Mouse (Mus musculus) embryonic facial prominence, embryonic 10.5 days (tissue): ENCODE results near the gene Poc1b. TPM values are rescaled to one million over a fixed set of nuclear protein-coding genes. Genes with fewer than 3 reads are reported as not detected.
A peak's percentile ranks its signal among the peaks of the same experiment; 100 is the strongest.

Experiments
- DNase-seq: peaks from one replicate; pipeline ENCODE4 v3.0.0-alpha.2; 2017; ENCODE audit warnings: low spot score
- H3K27ac ChIP-seq: fragments of 300-500 bp; sonication (generic); replicated peaks from 2 replicates; pipeline ENCODE4 v1.5.1; 2016; ENCODE audit warnings: mild to moderate bottlenecking
- H3K27me3 ChIP-seq: fragments of 300-500 bp; sonication (generic); replicated peaks from 2 replicates; pipeline ENCODE4 v1.6.1; 2016; ENCODE audit warnings: low read depth, mild to moderate bottlenecking; ENCODE audit not compliant: poor library complexity, severe bottlenecking
- H3K36me3 ChIP-seq: fragments of 300-500 bp; sonication (generic); replicated peaks from 2 replicates; pipeline ENCODE4 v1.6.1; 2016; ENCODE audit warnings: mild to moderate bottlenecking, moderate library complexity
- H3K4me1 ChIP-seq: fragments of 300-500 bp; sonication (generic); 2 replicates; pipeline ENCODE4 v1.6.1; 2016
- H3K4me3 ChIP-seq: fragments of 300-500 bp; sonication (generic); 2 replicates; pipeline ENCODE4 v1.5.1; 2016; ENCODE audit warnings: mild to moderate bottlenecking, moderate library complexity
- H3K9me3 ChIP-seq: fragments of 300-500 bp; sonication (generic); 2 replicates; pipeline ENCODE4 v1.6.1; 2016; ENCODE audit warnings: mild to moderate bottlenecking
- WGBS: fragments of 180-500 bp; shearing (Covaris S2); methylation state at CpG from one replicate; pipeline ENCODE4 v1.1.7; 2016; 5-methylcytosine and 5-hydroxymethylcytosine counted together
- polyA plus RNA-seq: library from polyadenylated mRNA; unstranded; fragments of >200 nt; fragmentation: Nextera tagmentation; extraction: Ambion mirVana; gene quantifications from 2 replicates; pipeline ENCODE4 v1.2.1, GENCODE M21; 2016

Poc1b gene
- polyA plus RNA-seq, 1 experiment from 2014 or later, result 32.6 TPM

- no peak overlapping the region for H3K4me3 ChIP-seq
- 80% methylated on average over 11 of the region's 11 CpGs for WGBS
- peak; percentile 24 for DNase-seq
- H3K27ac ChIP-seq, result no peak overlapping the region
- no peaks in the 10 kb centered on the region for H3K27me3 ChIP-seq
- no peaks in the 10 kb centered on the region for H3K9me3 ChIP-seq
- peaks cover 47% of the 10 kb centered on the region for H3K4me1 ChIP-seq
- H3K36me3 ChIP-seq, result no peaks in the 10 kb centered on the region
These were observed 62.3 kb downstream of the Poc1b start for GRCm38 (mm10) chr10:99168840-99169764.

DNA sequence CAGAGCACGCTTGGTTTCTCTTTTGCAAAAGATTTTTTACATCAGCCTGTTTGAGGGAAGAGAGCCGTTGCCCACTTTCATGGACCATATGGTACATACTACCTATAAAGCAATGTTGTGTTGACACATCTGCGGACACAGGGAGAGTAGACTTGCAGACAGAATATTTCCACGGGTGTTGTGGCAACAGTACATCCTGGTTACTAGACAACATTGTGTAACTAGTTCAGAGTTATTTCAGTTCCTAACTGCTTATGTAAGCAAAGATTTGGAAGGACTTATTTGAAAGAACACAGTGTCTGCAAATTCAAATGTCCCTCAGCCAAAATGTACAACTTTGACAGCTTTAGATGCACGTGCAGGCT, 62.9 kb downstream of the Poc1b start:
- H3K4me3 ChIP-seq, result no peak overlapping the region
- DNase-seq, result no peak
- no peak overlapping the region for H3K27ac ChIP-seq
- peaks cover 4% of the 10 kb centered on the region for H3K36me3 ChIP-seq
- H3K4me1 ChIP-seq, result peaks cover 46% of the 10 kb centered on the region
- H3K9me3 ChIP-seq, result no peaks in the 10 kb centered on the region
- no peaks in the 10 kb centered on the region for H3K27me3 ChIP-seq
- WGBS, result 91% methylated on average over 5 of the region's 5 CpGs

DNA sequence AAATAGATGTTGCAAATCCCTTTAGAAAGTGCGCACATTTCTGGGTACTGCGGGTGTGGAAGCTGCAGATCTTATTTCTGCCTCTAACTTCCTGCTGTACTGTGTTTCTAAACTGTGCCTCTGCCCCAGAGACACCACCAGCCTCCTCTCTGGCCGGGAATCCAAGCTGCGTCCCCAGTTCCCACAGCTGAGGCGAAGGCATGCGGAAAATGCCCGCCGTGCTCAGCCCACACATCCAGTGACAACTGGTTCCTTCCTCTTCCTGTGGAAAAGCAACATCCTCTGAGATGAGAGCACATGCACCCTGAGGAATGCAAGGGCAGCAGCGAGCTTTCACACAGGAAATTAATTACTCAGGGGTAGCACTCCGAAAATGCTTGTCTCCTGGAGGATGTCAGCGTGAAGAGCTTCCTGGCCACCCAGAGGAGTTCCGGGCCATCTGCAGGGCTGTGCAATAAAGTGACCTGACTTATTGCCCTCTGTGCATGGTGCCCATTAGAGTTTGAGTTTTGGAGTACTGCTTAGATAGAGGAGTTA, 65.2 kb downstream of the Poc1b start:
- Histone ChIP-seq H3K4me1 (peaks cover 35% of the 10 kb centered on the region), H3K27ac (peak overlapping the region; percentile 81), H3K9me3 (no peaks in the 10 kb centered on the region), H3K4me3 (peak overlapping the region; percentile 17; the same call in 1 of the 2 replicates), H3K27me3 (no peaks in the 10 kb centered on the region), H3K36me3 (peaks cover 9% of the 10 kb centered on the region)
- peak; percentile 70 for DNase-seq
- WGBS, result 13% methylated on average over 12 of the region's 12 CpGs

DNA sequence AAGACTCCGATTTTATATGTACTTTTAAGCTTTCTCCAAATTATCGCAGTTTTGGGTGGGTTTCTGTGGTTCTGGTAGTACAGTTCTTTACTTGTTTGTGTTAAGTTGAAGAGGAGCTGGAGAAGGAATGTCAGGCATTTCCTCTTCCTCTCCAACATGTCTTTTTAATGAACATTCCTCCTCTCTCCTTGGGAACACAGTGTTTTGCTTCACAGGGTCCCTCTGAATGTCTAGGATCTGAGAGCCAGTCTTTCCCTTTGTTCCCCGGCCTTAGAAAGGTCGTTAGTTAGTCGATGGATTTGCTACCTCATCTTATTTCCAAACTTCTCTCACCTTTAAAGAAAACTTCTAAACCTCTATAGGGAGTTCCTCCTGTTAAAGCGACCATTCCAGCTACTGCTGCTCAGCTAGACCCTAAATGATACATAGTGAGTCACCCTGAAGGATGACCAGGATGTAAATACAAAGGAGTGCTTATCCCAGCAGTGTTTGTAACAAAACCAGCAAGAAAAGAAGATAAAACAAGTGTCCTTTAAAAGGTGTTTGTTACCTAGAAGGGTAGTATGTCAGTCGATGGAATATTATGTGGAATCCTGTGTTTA, 66.2 kb downstream of the Poc1b start:
- peak overlapping the region; percentile 3 for H3K27ac ChIP-seq
- H3K9me3 ChIP-seq, result peaks cover under 1% of the 10 kb centered on the region; the same call in 1 of the 2 replicates
- no peak for DNase-seq
- no peak overlapping the region for H3K4me3 ChIP-seq
- H3K27me3 ChIP-seq, result no peaks in the 10 kb centered on the region
- WGBS, result 37% methylated on average over 7 of the region's 7 CpGs
- H3K36me3 ChIP-seq, result peaks cover 15% of the 10 kb centered on the region
- peaks cover 35% of the 10 kb centered on the region for H3K4me1 ChIP-seq

GRCm38 (mm10) chr10:99176911-99177310, 70.1 kb downstream of the Poc1b start:
- H3K9me3 ChIP-seq, result peaks cover 3% of the 10 kb centered on the region; the same call in 1 of the 2 replicates
- no peaks in the 10 kb centered on the region for H3K27me3 ChIP-seq
- WGBS, result 87% methylated on average over 9 of the region's 9 CpGs
- H3K36me3 ChIP-seq, result peaks cover 39% of the 10 kb centered on the region
- no peak overlapping the region for H3K27ac ChIP-seq
- DNase-seq, result no peak
- H3K4me1 ChIP-seq, result peaks cover 17% of the 10 kb centered on the region
- no peak overlapping the region for H3K4me3 ChIP-seq

DNA sequence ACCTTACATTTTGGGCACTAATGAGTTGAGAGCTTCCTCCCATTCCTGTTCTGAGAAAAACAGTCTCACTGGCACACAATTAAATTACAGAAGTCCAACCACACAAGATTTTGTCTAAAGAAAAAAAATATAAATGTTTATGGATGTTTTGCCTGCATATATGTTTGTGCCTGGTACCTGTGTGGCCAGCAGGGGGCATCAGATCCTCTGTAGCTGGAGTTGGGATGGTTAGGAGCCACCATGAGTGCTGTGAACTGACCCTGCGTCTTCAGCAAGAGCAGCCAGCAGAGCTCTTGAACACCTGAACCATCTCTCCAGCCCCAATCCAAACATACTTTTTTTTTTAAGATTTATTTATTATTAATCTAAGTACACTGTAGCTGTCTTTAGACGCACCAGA, 71.3 kb downstream of the Poc1b start:
- H3K36me3 ChIP-seq, result peaks cover 40% of the 10 kb centered on the region
- WGBS, result 98% methylated on average over 2 of the region's 2 CpGs
- H3K27me3 ChIP-seq, result no peaks in the 10 kb centered on the region
- no peak overlapping the region for H3K4me3 ChIP-seq
- peaks cover 5% of the 10 kb centered on the region for H3K4me1 ChIP-seq
- no peak overlapping the region for H3K27ac ChIP-seq
- no peak for DNase-seq
- H3K9me3 ChIP-seq, result peaks cover 3% of the 10 kb centered on the region; the same call in 1 of the 2 replicates

- H3K27me3 ChIP-seq, result no peaks in the 10 kb centered on the region
- DNase-seq, result no peak
- no peaks in the 10 kb centered on the region for H3K4me1 ChIP-seq
- H3K27ac ChIP-seq, result no peak overlapping the region
- H3K4me3 ChIP-seq, result no peak overlapping the region
- 94% methylated on average over 5 of the region's 5 CpGs for WGBS
- H3K9me3 ChIP-seq, result peaks cover 3% of the 10 kb centered on the region; the same call in 1 of the 2 replicates
- H3K36me3 ChIP-seq, result peaks cover 40% of the 10 kb centered on the region
These were observed 72.3 kb downstream of the Poc1b start for GRCm38 (mm10) chr10:99179122-99179521.

GRCm38 (mm10) chr10:99179566-99179965, 72.7 kb downstream of the Poc1b start:
- H3K4me3 ChIP-seq, result no peak overlapping the region
- peaks cover 38% of the 10 kb centered on the region for H3K36me3 ChIP-seq
- no peak for DNase-seq
- H3K4me1 ChIP-seq, result no peaks in the 10 kb centered on the region
- WGBS, result 95% methylated on average over 4 of the region's 4 CpGs
- H3K27ac ChIP-seq, result no peak overlapping the region
- no peaks in the 10 kb centered on the region for H3K27me3 ChIP-seq
- peaks cover 3% of the 10 kb centered on the region; the same call in 1 of the 2 replicates for H3K9me3 ChIP-seq

DNA sequence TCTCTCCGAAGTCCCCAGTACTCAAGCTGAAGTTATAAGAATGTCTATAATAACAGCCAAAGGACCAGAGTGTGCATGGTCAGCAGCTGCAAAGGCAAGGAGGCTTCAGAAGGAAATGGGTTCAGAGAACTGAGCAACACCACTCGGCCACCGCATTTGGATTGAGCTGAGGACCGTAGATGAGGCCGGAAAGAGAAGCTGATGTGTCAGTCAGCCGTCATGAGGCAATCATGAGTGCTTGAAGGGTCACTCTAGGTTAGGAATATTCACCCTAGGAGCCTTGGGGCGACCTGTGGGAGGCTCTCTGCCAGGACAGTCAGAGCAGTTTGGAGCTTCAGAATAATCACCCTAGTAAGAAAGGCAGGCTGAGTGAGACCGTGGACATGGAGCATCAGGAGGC, 74.7 kb downstream of the Poc1b start:
- 89% methylated on average over 8 of the region's 8 CpGs for WGBS

GRCm38 (mm10) chr10:99182107-99182506, 75.3 kb downstream of the Poc1b start:
- Histone ChIP-seq H3K27me3 (no peaks in the 10 kb centered on the region), H3K27ac (no peak overlapping the region), H3K4me3 (no peak overlapping the region), H3K36me3 (peaks cover 33% of the 10 kb centered on the region), H3K4me1 (no peaks in the 10 kb centered on the region), H3K9me3 (peaks cover 3% of the 10 kb centered on the region; the same call in 1 of the 2 replicates)
- DNase-seq, result no peak
- 87% methylated on average over 5 of the region's 5 CpGs for WGBS

More for the DNA sequence above, 74.7 kb downstream of the Poc1b start:
- Histone ChIP-seq H3K27me3 (no peaks in the 10 kb centered on the region), H3K36me3 (peaks cover 37% of the 10 kb centered on the region), H3K4me1 (no peaks in the 10 kb centered on the region), H3K27ac (no peak overlapping the region), H3K4me3 (no peak overlapping the region), H3K9me3 (peaks cover 3% of the 10 kb centered on the region; the same call in 1 of the 2 replicates)
- DNase-seq, result no peak

GRCm38 (mm10) chr10:99188175-99188574, 81.3 kb downstream of the Poc1b start:
- no peak overlapping the region for H3K4me3 ChIP-seq
- H3K9me3 ChIP-seq, result no peaks in the 10 kb centered on the region
- no peak for DNase-seq
- H3K36me3 ChIP-seq, result peaks cover 16% of the 10 kb centered on the region
- H3K4me1 ChIP-seq, result 0 out of 2 replicates have a peak, but pooled peaks cover 2% of the 10 kb centered on the region
- WGBS, result 91% methylated on average over 1 of the region's 1 CpGs
- no peak overlapping the region for H3K27ac ChIP-seq
- H3K27me3 ChIP-seq, result no peaks in the 10 kb centered on the region

DNA sequence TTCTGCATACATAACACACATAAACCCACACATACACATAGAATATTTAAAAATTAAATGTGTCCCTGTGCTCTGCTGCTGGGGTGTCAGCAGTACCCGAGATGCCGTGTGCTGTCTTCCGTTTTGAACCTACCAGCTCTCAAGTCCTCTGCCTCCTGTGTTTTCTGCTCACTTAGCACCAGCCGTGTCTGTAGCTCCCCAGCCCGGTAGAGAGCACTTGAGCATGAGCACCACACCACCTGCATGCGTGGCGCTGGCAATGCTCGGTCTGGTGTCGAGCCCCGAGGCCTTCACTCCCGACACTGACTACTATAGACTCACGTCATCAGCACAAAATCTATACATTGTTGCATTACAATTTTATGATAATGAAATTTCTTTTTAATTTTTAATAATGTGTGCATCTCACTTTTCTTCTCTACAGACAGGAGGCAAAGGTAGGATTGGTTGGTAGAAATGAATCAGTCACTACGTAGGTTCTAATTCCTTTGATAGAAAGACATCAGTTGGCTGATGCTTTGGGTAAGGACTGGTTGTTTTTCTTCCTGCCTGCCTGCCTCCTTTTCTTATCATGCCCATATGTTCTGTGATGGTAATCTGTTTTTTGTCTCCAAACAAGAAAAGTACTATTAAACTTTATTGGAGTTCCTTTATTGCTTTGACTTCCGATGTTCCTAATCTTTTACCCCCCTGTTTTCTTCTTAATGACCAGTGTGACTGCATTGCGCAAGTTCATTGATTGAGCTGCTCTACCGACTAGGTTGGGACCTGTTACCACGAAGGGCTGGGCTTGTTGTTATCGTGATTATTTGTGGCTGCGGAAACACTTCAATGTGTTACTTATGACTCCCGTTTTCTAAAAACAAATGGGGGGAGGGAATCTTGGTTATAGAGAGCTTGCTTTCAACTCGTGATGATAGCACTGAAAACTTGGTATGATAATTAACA, 82.1 kb downstream of the Poc1b start:
- WGBS, result 91% methylated on average over 21 of the region's 21 CpGs
- H3K36me3 ChIP-seq, result peaks cover 16% of the 10 kb centered on the region
- DNase-seq, result no peak

More for the DNA sequence above, 82.1 kb downstream of the Poc1b start:
- no peaks in the 10 kb centered on the region for H3K27me3 ChIP-seq
- H3K4me3 ChIP-seq, result no peak overlapping the region
- no peak overlapping the region for H3K27ac ChIP-seq
- 0 out of 2 replicates have a peak, but pooled peaks cover 7% of the 10 kb centered on the region for H3K4me1 ChIP-seq
- H3K9me3 ChIP-seq, result no peaks in the 10 kb centered on the region
